Comparison of ENCODE assay signal across 9 mouse cellular contexts in genomic region chr5:135494183-135494910, GRCm38 (mm10). TPM values are rescaled to one million over a fixed set of nuclear protein-coding genes. Genes with fewer than 3 reads are reported as not detected.
DNase-seq lines count a peak whose midpoint lies in the region; ATAC-seq lines count a peak whose summit lies in the region.
"Had no signal": no experiment of that assay in that cellular context is flagged by ENCODE, and none has a peak within 500 bp of the region (broad histone marks: within the 10 kb centered on the region; RNA-seq: fewer than 3 reads in every experiment).

No protein-coding gene starts in this region.

- no peak overlapping the region for H3K4me3 ChIP-seq in forebrain, embryonic 10.5 days
- no peak overlapping the region for H3K4me3 ChIP-seq in forebrain, embryonic 12.5 days (replicated peaks)
- H3K4me3 ChIP-seq in lung, embryonic 16.5 days (ENCODE audit: low read length): no peak overlapping the region
- H3K4me3 ChIP-seq: neural tube, embryonic 13.5 days had no signal

- no peak overlapping the region for H3K27ac ChIP-seq in forebrain, embryonic 10.5 days
- no peak overlapping the region for H3K27ac ChIP-seq in forebrain, embryonic 12.5 days
- H3K27ac ChIP-seq in lung, embryonic 16.5 days (ENCODE audit: low read length): no peak overlapping the region
- H3K27ac ChIP-seq: neural tube, embryonic 13.5 days had no signal

- no peaks in the 10 kb centered on the region for H3K27me3 ChIP-seq in forebrain, embryonic 10.5 days (ENCODE audit: poor library complexity, severe bottlenecking)
- H3K27me3 ChIP-seq in forebrain, embryonic 12.5 days: no peaks in the 10 kb centered on the region
- H3K27me3 ChIP-seq in lung, embryonic 16.5 days (ENCODE audit: control insufficient read depth, insufficient read depth, low read depth, low read length): no peaks in the 10 kb centered on the region
- H3K27me3 ChIP-seq: neural tube, embryonic 13.5 days had no signal

- no peaks in the 10 kb centered on the region for H3K36me3 ChIP-seq in forebrain, embryonic 10.5 days (replicated peaks)
- no peaks in the 10 kb centered on the region for H3K36me3 ChIP-seq in forebrain, embryonic 12.5 days (replicated peaks)
- no peaks in the 10 kb centered on the region for H3K36me3 ChIP-seq in lung, embryonic 16.5 days (ENCODE audit: control insufficient read depth, insufficient read depth, low read length)
- H3K36me3 ChIP-seq: neural tube, embryonic 13.5 days had no signal

- 86% methylated on average over 13 of the region's 13 CpGs for WGBS in forebrain, embryonic 10.5 days
- WGBS in forebrain, embryonic 12.5 days: 80% methylated on average over 13 of the region's 13 CpGs
- WGBS in lung, embryonic 16.5 days: 69% methylated on average over 13 of the region's 13 CpGs

- DNase-seq in forebrain, embryonic 10.5 days (ENCODE audit: extremely low spot score, low spot score): peak; percentile 29
- peak; percentile 39 for DNase-seq in ovary, postnatal 36 days (ENCODE audit: low spot score)
- no peak for DNase-seq in ovary, postnatal 10 days (ENCODE audit: low spot score)
- DNase-seq in thymus, postnatal 0 days (ENCODE audit: low spot score): no peak

- H3K9ac ChIP-seq in forebrain, embryonic 12.5 days: no peak overlapping the region
- no peak overlapping the region for H3K9ac ChIP-seq in lung, embryonic 16.5 days (ENCODE audit: low read length)
- H3K9ac ChIP-seq: neural tube, embryonic 13.5 days had no signal

- H3K4me1 ChIP-seq in forebrain, embryonic 10.5 days: peaks cover 21% of the 10 kb centered on the region
- H3K4me1 ChIP-seq in forebrain, embryonic 12.5 days: peaks cover 9% of the 10 kb centered on the region
- peaks cover 3% of the 10 kb centered on the region; the same call in 1 of the 2 replicates for H3K4me1 ChIP-seq in lung, embryonic 16.5 days (replicated peaks; ENCODE audit: control insufficient read depth, insufficient read depth, low read length)

- no peaks in the 10 kb centered on the region for H3K9me3 ChIP-seq in forebrain, embryonic 10.5 days
- H3K9me3 ChIP-seq in forebrain, embryonic 12.5 days: no peaks in the 10 kb centered on the region
- H3K9me3 ChIP-seq in lung, embryonic 16.5 days (ENCODE audit: control insufficient read depth, low read length): no peaks in the 10 kb centered on the region
- H3K9me3 ChIP-seq: neural tube, embryonic 13.5 days had no signal

- no peak overlapping the region for H3K4me2 ChIP-seq in forebrain, embryonic 12.5 days
- no peak overlapping the region for H3K4me2 ChIP-seq in lung, embryonic 16.5 days (ENCODE audit: low read depth, low read length)
- H3K4me2 ChIP-seq: neural tube, embryonic 13.5 days had no signal

- no peak for ATAC-seq in forebrain, embryonic 12.5 days (ENCODE audit: low FRiP score)
- peak; percentile 88 for ATAC-seq in granulocyte monocyte progenitor cell, adult 5-6 weeks (replicated peaks; ENCODE audit: poor library complexity, severe bottlenecking)
- peak; percentile 67 for ATAC-seq in lung, embryonic 16.5 days (ENCODE audit: low read depth)
- no peak for ATAC-seq in erythroid progenitor cell, adult 5-6 weeks (replicated peaks; ENCODE audit: low FRiP score, poor library complexity, severe bottlenecking)

RNA-seq across cellular contexts. Expression of gene Hip1, which starts 50.6 kb away (rescaled TPM):
- 66.6 and 72.1 TPM in 2 replicates for polyA plus RNA-seq in forebrain, embryonic 10.5 days (2016; fragmentation: Nextera tagmentation; extraction: Ambion mirVana)
- polyA plus RNA-seq in forebrain, embryonic 12.5 days (2016; fragmentation: Nextera tagmentation; extraction: Ambion mirVana): 58.7 and 64.2 TPM in 2 replicates
- 21.2 and 21.4 TPM in 2 replicates for total RNA-seq in granulocyte monocyte progenitor cell, adult 5-6 weeks (2014; fragmentation: Nextera tagmentation)
- 8.7 and 11.4 TPM in 2 replicates for total RNA-seq in granulocyte monocyte progenitor cell, adult 5-6 weeks (2017)
- polyA plus RNA-seq in lung, embryonic 16.5 days (2015; fragmentation: Nextera tagmentation; extraction: Ambion mirVana): 33.7 and 35.1 TPM in 2 replicates
- total RNA-seq in erythroid progenitor cell, adult 5-6 weeks (2015; ENCODE audit: low replicate concordance): 5.0 and 6.5 TPM in 2 replicates
- 1.1 and 3.0 TPM in 2 replicates for total RNA-seq in erythroid progenitor cell, adult 5-6 weeks (2017; ENCODE audit: low replicate concordance)
- polyA plus RNA-seq in thymus, postnatal 0 days (2015; fragmentation: Nextera tagmentation; extraction: Ambion mirVana): 2.4 and 2.7 TPM in 2 replicates

Comparison
In these comparisons a context has a peak if more than half of its experiments do, and no peak if none do; other contexts are left out.
1. DNase-seq: peak in forebrain, embryonic 10.5 days (single experiment) and ovary, postnatal 36 days (single experiment); none in ovary, postnatal 10 days (single experiment) and thymus, postnatal 0 days (single experiment).
2. ATAC-seq: peak in granulocyte monocyte progenitor cell, adult 5-6 weeks (single experiment) and lung, embryonic 16.5 days (single experiment); none in forebrain, embryonic 12.5 days (single experiment) and erythroid progenitor cell, adult 5-6 weeks (single experiment).